Mouse (Mus musculus) inflammation-experienced regulatory T-cells, adult 6 months (primary cell): ENCODE data around the gene Krtap26-1. TPM values are rescaled to one million over a fixed set of nuclear protein-coding genes. Genes with fewer than 3 reads are reported as not detected.

Experiments
- ATAC-seq: one replicate; pipeline ENCODE4 v1.8.0; 2017
- polyA plus RNA-seq, 3 experiments: library from polyadenylated mRNA; unstranded; fragments of 100-300 nt; shearing (Covaris generic); gene quantifications; one replicate each; pipeline ENCODE4 v1.2.1; 2017

Gene Krtap26-1
- not detected for polyA plus RNA-seq

DNA sequence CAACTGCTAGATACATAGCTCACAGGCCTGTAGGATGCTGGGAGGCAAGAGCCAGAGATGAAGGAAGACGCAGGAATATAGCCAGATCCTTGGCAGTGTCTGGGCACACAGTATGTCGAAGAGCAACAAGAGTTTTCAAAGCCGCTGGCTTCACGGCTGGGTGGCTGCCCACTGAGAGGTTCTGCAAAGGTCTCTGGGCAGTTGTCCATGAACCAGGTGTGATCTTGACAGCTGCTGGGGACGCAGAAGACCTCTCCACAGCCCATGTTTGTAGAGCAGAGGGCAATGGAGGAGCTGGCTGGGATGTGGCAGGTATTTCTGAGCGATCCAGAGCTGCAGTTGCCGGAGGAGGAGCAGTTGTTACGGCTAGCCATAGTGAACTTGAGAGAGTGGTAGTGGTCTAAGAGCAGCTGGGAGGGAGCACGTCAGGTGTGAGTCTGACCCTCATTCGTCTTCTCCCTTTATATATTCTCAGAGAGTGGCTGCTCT is at the start of gene Krtap26-1:
Gene Krtap26-1 (minus strand): TSS at position 439 of the 489 bp plus-strand sequence.
- ATAC-seq = no peak

DNA sequence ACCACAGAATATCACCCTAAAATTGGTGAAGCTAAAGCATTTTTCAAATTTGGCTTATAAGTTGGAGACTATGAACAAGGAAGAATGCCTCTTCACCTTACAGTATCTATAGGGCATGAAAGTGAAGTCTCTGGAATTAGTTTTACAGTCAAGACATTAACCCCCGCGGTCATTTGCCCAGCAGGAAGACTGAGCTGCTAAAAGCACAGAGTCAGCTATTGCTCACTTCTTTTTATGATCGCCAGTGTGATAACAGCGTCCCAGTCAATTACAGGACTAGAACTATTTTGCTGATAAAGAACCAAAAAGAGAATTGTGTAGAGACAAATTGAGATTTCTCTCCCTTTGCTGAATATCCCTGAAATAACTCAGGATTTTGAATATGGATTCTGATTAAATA is 48.7 kb upstream of the Krtap26-1 start:
- no peak for ATAC-seq

DNA sequence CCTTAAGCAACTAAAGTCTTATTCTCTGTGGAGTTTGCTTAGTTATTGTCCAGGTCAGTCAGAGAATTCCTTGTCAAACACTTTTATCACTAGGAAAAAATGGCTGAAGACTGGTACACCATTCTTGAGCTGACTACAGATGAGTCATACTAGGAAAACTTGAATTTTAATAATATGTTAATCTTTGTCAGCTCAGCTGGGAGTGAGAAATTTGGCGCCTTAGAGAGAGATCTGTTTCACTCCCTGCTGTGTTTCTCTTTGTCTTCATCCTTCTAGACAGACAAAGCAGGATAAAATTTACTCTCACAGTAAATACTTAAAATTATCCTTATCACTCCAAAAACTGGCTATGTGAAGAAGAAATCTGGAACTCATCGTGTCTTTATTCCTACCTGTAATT is 33.7 kb upstream of the Krtap26-1 start:
- ATAC-seq = no peak

DNA sequence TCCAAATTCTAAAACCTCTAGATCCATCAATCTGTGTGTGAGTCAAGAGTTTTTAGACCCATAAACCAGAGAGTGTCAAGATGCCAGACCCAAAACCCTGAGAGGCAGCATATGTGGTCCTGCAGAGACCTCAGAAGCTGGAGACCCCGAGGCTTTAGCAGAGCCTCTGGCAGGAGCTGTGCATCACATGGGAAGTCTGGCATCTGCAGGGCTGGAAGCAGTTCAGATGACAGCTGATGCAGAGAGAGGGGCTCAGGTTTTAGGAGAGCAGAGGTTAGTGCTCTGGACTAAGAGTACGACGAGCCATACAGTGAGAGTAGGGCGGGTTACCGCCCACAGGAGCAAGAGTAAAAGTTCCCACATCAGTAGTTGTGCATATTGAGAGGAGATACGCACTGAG is 31.5 kb upstream of the Krtap26-1 start:
- no peak for ATAC-seq

DNA sequence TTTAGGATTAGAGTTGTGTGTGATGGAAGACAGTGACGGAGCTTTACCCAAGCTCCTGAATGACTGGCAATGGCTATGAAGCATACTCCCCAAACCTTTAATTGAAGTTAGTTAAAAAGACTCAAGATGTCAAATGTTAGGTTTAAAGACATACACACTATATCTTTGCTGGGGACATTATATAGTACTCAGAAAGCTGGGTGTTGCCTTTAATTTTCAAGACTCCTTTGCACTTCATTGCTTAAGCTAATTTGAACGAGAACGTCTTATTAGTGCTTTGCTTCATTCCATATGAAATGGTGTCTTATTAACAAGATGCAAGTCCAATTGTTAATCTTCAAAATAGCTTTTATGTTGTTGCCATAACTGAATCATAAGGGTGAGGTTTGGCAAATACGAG is 24.0 kb upstream of the Krtap26-1 start, which contains the start of gene Krtap27-1:
Gene Krtap27-1 (minus strand): TSS at position 101 of the 400 bp plus-strand sequence.
- ATAC-seq = no peak

DNA sequence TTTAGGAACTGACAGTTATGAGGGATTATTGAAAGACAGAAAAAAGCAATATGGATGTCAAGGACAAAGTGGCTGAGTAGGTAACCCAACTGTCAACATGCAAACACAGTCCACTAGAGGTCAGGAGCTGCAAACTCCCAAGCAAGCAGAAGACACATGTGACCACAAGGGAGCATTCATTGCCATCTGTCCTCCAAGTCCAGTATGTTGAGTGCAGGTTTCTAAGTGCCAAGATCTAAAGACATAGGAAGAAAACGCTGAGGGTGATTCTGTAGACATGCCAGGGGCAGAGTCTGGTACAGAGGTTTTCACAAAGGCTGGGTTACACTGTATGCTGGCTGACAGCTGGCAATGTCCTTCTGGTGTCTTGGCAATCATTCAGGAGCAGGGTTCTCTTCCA is 9.8 kb upstream of the Krtap26-1 start:
- no peak for ATAC-seq

DNA sequence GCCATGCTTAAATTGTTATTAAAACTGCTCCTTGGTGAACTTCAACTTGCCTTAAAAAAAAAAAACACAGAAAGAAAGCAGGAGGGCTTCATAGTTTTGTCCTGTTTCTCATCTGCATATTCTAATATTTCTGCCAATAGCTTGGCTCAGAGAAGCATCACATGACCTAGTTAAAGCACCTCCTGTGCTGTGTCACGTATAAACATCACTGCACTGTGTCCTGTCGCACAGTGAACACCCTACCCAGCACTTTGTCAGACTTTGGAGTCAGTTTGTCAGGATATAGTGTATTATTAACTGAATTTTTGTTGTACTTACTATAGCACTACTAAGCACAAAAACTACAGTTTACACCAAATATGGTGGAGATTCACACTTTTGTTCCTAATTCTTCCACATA is 4.4 kb upstream of the Krtap26-1 start:
- no peak for ATAC-seq

DNA sequence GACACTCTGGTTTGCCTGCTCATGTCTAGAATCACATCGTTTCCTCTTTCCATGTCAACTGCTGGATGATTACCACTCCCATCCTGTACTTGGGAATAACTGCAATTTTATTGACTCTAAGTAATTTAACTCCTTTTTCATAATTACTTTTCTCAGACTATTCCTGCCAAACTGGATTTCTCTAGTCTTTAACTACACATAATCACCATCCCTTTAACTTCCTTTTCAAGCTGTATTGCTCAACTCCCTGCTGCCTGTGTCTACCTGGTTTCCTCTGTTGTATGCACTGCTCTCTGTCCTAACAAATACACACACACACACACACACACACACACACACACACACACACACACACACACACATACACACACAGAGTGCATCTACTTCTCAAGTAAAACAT is 3.5 kb upstream of the Krtap26-1 start:
- no peak for ATAC-seq

DNA sequence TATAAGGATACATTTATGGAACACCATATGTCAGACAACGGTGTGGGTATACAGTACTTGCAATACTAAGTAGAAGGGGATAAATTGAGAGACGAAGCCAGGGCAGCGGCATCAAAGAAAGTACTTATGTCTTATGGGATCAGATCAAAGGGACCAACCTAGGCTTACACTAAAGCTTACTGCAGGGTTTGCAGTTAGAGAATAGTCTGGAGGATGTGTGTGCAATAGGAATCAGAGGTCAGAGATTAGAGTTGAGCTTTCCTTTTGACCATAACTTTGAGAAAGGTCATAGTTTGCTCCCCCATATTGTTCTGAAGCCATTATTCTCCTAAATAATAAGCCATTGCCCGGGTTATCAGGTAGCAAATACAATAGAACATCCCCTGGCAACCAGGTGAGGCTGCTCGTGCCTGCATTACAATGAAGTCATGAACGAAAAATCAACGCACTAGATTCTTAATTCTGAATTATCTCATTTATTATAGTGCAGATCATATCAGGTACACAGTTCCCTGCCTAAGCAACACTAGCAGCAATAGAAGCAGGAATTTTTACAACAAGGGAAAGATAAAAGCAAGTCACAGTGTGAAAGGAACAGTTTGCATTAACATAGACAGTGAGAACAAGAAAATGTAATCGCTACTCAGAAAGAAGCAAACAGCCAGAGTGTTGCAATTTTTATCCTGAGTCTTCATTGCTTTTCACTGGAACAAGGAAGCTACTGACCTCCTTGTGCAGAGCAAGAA is 1.1 kb downstream of the Krtap26-1 start:
- ATAC-seq = no peak

DNA sequence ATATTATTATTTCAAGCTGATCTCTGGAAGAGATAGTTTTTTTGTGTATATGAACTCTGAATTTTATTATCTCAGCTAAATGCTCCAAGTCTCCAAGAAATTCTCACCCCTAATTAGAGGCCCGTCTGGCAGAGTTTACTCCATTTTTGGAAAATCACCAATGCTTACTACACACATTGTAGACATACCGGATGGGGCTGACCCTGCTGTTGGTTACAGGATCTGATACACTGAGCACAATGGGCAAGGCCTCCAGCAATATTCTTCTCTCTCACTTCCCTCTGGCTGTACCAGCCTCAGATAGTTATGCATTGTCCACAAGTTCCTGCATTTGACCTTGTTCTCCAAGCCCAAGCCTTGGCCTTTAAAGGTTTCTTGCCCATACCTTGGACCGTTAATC is 7.5 kb downstream of the Krtap26-1 start:
- ATAC-seq = no peak

DNA sequence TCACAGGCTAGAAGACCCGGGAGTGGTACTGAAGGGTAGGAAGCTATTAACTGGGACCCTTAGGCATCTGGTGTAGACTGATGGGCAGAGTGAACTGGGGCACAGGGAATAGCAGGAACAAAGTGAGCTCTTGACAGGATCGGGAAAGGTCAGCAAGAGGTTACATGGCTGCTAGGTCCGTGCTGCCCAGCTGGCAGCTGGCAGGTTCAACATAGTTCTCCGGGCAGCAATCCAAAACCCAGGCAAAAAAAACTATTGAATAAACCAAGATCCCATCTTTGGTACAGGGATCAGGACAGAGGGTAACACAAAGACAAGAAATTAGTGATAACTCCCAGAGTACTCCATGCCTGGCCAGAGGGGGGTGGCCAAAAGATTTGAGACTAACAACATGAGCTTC is 12.5 kb downstream of the Krtap26-1 start:
- no peak for ATAC-seq

DNA sequence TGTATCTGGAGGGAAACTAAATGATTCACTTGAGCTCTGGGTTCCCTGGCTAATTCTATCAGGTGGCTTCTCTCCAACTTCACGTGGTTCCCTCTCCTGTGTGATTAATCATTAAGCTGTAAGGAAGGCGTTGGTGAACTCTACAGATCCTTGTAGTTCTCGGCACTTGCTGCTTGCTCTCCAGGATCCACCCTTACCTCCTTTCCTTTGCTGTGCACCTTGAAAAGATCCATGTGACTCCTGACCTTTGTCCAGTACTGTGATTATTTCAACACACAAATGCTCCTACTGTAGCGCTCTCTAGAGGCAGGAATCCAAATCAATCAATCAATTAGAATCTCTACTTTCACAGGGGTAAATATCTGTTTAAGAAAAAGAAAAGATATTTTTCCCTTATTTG is 16.1 kb downstream of the Krtap26-1 start:
- ATAC-seq = no peak

DNA sequence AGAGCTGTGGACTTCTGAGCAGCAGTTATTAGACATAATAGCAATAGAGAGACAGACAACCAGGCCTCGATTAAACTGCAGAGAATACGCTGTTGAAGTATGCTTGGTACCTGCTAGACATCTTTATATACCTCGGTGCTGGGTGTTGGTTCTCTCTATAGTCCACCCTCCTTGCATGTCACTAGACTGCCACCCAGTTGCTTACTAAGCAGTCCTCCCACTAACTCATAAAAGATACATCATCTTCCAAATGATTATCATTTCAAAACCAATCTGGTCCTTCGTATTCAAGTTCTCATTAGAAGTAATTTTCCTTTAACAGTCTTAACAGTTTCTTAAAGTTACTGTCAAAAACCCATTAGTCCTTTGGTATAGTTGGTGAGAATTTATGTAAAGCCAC is 20.0 kb downstream of the Krtap26-1 start, which contains the start of gene 2310079G19Rik:
Gene 2310079G19Rik (minus strand): TSS at position 101 of the 400 bp plus-strand sequence.
- ATAC-seq = no peak

DNA sequence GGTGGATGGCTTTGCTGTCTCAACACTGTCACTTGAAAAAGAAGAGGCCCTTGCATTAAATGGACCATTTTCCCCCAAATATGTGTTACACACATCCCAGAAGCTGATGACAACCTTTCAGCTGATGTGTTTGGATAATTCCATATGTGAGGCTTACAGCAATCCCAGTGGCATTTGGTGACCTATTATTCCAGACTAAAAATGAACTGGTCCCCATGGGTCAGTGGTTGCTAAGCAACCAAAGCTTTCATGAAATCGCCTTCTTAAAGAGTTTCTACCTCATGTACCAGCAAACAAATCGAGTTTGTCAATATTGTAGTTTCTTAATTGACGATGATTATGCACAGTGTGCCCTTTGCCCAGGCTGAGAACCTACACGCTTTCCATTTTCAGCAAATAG is 34.9 kb downstream of the Krtap26-1 start:
- no peak for ATAC-seq

DNA sequence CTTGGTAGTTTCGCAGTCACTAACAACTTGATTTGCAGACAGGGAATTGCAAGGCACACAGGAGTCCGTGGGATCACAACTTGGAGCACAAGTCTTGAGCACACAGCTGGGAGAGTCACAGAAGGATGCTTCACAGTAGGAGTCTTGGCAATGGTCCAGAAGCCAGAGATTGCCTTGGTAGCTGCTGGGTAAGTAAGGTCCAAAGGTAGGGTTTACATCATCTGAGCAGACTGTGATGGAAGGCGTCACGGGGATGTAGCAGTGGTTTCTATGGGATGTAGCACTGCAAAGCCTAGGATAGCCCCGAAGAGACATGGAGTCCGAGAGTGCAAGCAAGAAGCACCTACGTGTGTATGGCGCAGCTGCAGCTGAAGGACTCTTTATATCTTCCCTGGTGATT is 35.7 kb downstream of the Krtap26-1 start, which contains the start of gene Krtap24-1:
Gene Krtap24-1 (minus strand): TSS at position 358 of the 400 bp plus-strand sequence.
- no peak for ATAC-seq

DNA sequence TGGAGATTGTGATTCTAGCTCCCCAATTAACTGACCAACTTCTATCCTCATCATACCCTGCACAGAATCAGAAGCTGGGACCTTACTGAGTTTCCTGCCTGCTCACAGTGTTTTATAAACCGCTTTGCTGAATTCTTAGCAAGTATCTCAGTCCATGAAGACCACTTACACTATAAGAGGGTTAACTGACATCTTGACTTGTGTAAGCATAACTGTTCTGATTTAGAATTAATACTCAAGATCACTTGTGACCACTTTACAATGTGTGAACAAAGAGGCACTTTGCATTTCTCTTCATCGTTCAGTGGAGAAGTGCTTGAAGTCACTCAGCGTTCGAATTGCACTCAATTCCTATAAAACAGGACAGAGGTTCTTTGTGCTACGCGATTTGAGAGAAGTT is 43.0 kb downstream of the Krtap26-1 start:
- no peak for ATAC-seq

DNA sequence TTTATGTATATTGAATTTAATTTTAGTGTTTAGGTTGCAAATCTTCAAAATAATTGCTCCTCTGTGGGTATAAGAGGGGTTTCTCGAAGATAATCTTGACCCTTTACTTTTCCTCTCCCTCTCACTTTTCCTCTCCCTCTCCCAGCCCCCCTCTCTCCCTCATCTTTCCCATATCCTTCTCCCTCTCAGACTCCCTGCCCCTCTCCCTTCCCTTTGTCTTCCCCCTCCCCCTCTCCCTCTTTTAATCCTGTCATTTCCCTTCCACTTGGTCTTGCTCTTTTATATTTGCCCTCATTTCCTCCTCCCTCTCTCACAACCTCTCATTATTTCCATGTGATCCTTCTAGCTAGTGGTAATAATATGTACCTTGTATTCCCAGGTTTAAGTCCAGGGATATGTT is 45.1 kb downstream of the Krtap26-1 start:
- no peak for ATAC-seq

DNA sequence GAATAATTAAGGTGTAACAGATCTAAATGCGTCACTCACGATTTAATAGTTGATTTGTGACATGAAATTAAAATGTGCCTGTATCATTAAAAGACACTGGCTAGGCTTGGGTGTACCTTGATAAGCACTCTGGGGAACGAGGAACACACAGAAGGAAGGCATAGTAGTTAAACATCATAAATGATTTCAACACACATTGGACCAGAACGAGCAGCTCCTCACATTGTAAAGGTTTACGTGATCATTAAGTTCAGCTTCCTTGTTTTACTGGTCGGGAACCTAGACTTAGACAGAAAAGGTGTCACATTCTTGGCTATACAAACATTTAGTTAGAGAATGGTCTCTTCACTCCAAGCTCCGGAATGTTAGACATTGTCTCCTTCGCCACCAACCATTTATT is 47.3 kb downstream of the Krtap26-1 start:
- ATAC-seq = no peak

DNA sequence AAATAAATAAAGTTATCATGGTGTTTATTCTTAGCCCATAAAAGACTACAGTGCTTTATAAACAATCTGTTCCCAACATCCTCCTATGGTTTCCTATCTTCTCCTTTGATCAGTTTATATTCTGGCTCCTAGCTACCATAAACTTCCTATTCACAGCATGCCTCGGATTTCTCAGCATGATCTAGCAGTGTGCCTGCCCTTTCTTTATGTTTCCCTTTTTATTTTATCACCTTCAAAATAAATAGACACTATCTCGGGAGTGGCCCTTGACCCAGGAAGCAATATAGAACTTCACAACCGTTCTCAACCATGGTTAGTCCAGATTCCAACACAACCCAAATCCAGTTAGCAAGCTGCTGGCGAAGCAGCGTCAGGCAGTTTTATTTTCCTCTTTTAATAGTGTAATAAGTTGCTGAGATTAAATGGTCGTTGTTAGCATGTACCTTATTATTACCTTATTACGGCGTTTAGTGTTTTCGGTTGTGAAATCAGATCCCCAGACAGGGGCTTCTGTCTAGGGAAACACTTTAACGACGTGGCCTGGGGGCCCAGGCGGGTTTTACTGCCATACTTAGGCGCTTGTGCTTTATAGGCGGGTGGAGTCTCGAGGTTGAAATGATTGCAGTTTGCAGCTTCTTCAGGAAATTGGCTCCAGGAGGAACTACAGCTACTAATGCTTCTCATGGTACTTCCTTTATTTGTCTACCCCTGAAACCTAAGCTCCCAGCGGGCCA is 47.9 kb downstream of the Krtap26-1 start:
- ATAC-seq = no peak
